Mouse (Mus musculus): ENCODE data around the gene Eapp.

The Eapp gene

GRCm38 (mm10) chr12:54621942-54622341, 73.8 kb downstream of the Eapp start:
- DNase-seq = no peak

Measured in kidney, adult 11 months (tissue).